Mouse (Mus musculus) layer of hippocampus, adult 11-12 months (tissue): Measurements from ENCODE around the gene Spsb2.
A peak's percentile ranks its signal among the peaks of the same experiment; 100 is the strongest.
"Not testable (repeated sequence)": the region's sequence is repeated elsewhere in the genome, so short reads cannot be mapped to it uniquely, and the experiment has no call there.

Source experiments
- DNase-seq: peaks from one replicate; pipeline ENCODE4 v3.0.0; 2022; ENCODE audit warnings: low spot score

The Spsb2 gene

GRCm38 (mm10) chr6:124808358-124809012 lies at the start of gene Spsb2:
Spsb2 (plus strand) TSS chr6:124808661.
- peak; percentile 56 for DNase-seq

DNA sequence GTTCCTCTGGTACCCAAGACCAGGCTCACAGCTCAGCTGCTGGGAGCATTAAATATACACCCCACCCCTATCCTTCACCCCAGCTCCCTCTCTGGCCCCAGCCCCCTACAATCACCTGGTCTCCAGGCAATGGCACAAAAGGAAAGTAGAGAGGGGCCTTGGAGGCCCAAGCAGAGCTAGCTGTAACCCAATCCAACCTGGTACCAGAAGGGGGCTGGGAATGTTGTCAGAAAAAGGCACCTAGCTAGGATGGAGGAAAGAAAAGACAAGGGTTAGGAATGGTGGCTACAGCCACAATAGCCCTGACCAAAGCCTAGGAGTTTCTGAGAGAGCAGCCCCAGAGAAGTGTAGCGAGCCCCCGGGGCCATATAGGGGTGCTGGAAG lies 49.6 kb upstream of the Spsb2 start:
- DNase-seq = no peak

GRCm38 (mm10) chr6:124759259-124759658 lies 49.2 kb upstream of the Spsb2 start:
- peak; percentile 89 for DNase-seq

GRCm38 (mm10) chr6:124765951-124766350 lies 42.5 kb upstream of the Spsb2 start:
- no peak for DNase-seq

DNA sequence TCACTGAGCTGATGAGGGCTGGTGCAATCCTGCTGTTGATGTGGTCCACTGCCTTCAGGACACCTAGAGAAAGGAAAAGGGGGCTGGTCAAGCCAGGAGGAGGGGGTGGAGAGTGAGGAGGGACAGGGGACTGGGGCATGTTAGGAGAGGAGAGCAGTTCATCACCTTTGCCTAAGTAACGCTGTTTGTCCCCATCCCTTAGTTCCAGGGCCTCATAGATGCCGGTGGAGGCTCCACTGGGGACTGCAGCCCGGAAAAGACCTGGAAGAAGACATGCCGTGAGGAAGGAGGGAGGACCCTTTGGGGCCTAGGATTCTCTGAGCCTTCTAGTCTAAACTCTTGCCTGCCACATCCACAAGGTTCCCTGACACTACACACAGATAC lies 40.9 kb upstream of the Spsb2 start:
- DNase-seq = no peak

DNA sequence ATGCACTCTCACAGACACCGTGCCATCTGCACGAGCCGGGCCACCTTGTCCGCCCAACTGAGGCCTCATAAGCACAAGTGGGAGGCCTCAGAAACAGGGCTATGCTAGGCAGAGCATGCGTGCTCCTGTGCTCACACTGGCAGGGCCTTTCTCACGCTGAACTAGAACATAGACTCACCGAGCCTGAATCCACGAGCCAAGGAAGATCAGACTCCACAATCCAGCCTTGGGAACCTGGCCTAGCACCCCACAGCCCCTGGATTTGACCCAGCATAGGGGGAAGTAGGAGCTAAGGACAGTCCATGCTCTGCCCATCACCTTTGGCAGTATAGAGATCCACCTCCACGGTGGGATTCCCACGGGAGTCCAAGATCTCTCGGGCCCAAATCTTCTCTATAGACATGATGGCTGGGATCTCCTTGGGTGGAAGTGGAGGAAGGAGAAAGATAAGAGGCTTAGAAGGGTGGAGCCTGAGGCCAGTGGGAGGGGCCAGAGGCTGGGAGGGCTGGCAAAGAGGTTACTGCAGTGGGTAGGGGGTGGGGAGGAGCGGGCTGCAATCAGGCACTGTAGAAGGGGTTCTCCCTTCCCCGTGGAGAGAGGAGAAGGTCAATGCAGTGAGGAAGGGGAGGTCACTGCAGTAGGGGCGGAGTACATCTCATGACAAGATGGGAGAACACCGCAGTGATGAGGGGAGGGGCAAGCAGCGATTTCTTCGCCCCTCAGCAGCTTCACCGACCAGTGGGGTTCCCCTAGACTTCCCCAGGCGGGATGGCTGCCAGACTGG lies 40.3 kb upstream of the Spsb2 start:
- no peak for DNase-seq

DNA sequence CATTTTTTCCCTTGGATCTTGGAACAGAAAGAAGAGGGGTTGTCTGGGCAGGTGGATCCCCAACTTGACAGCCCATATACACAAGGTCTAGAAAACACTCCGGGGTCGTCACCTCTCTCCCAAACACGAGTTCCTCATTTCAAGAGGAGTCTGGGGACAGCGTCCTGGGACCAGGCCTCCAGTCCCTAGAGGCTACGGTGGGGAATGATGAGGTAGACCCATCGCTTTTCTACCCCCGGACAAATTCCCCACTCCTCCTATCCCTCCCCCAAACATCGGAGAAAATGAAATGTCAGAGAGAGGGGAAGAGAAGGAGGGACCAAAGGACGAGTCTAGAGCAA lies 39.8 kb upstream of the Spsb2 start:
- no peak for DNase-seq

- peak; percentile 80 for DNase-seq
Measured at GRCm38 (mm10) chr6:124769101-124769765, 39.2 kb upstream of the Spsb2 start, which contains the start of gene Eno2. Eno2 (minus strand) TSS chr6:124769673.

GRCm38 (mm10) chr6:124770013-124770412 lies 38.4 kb upstream of the Spsb2 start:
- DNase-seq = no peak

- no peak for DNase-seq
Measured at GRCm38 (mm10) chr6:124770511-124770910, 38.0 kb upstream of the Spsb2 start.

DNA sequence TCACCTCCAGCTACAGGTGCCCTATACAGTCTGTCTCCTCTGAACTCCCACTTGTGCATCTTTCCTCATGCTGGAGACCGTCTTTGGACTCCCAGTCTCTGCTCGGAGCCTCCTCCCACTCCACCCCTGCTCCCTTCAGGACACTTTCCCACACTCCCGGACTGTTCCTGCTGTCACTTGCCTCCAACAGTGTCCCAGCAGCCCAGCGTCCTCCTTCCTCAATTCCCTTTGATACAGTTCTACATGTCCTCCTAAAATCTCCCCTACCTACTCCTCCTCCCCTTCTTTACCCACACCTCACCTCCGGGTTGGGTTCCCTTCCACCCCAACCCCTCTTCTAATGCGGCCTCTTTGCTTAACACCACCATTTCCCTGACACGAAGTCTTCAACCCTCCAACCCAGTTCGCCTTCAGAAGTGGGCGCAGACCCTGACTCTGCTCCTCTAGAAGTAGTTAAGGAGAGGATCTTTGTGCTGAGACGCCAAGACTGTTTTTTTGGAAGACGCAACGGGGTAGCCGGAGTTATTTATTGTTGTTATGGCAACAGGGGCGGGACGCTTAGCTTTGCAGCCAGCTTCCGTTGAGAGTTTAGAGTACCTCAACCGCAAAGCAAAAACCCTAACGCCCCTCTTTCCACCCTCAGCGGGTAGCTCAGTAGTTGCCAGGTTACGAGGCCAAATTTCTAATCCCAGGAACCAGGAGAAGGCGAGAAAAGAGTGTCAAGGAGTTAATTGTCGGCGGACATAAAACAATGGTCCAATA lies 29.1 kb upstream of the Spsb2 start, which contains the start of gene Lrrc23:
Gene Lrrc23 (minus strand): TSS at position 506 of the 762 bp plus-strand sequence.
- DNase-seq = no peak

GRCm38 (mm10) chr6:124779984-124780416 lies 28.5 kb upstream of the Spsb2 start:
- DNase-seq = no peak

DNA sequence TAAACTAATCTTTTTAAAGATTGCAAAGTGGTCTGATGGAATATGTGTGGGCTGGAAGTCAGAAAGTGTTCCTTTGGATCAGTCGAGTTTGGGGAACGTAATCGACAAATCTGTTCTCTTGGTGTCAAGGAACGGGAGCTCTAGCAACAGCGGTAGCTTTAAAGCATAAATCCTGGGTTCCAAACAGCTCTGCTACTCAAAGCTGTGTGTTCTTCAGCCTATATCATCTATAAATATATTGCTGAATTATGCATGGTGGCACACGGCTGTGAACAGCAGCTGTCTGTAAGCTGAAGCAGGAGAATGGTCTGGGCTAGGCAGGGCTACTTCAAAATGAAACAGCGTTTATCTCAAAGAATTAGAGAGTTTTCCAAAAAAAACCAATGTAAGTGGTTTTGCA lies 27.5 kb upstream of the Spsb2 start:
- no peak for DNase-seq

DNA sequence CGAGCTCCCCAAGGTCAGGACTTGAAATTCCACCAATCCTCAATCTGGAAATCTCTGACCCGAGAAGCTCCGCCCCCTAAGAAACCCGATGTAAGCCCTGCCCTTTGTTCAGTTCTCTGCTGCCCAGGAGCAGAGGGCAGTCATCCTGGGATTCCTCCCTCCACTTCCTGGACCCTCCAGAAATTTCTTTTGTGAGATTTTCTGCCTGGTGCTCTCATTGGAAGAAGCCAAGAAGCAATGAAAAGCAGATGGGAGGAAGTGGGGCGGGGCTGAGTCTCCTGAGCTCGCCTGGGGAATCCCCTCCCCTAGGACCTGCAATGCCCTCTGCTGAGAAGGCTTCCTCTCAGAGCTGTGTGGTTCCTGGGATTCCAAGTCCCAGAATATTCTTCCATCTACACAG lies 26.0 kb upstream of the Spsb2 start:
- DNase-seq = no peak

DNA sequence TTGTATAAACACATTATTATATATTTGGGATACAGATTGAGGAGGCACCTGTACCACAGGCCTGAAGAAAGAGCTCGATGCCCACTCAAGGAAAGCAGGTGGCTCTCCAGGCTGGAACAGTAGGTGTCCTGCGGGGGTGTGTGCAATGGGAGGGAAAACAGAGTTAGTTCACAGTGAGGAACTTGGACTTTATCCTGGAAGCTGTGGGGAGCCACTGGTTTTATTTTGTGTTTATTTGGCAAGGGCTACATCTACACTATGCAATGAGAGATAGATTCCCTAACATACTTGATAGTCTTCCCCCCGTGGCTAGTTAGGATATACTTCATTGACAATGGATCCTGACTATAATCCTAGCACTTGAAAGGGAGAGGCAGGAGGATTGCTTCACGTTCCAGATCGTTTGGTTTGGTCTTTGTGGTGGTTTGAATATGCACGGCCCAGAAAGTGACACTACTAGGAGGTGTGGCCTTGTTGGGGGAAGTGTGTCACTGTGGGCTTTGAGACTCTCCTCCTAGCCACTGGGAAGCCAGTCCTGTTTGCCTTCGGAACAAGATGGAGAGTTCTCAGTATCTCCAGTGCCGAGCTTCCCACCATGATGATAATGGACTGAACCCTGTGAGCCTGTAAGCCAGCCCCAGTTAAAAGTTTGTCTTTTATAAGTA lies 21.6 kb upstream of the Spsb2 start:
- DNase-seq = no peak

DNA sequence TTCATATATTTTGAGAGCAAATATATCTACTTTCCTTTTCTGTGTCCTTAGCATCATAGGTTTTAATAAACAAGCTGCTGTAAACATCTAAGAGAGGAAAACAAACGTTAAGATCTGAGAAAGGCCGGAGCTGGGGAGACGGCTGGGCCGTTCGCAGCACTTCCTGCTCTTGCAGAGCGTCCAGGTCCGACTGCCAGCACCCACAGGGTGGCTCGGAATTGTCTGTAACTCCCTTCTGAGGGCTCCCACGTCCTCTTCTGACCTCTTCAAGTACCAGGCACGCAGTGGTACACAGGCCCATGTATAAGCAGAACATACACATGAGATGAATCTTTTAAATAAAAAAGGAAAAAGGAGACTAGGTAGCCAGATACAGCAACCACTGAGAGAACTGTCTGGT lies 20.7 kb upstream of the Spsb2 start:
- no peak for DNase-seq

GRCm38 (mm10) chr6:124789519-124789918 lies 18.9 kb upstream of the Spsb2 start:
- DNase-seq = no peak

- no peak for DNase-seq
Measured at GRCm38 (mm10) chr6:124790121-124790520, 18.3 kb upstream of the Spsb2 start.

- no peak for DNase-seq
Measured at GRCm38 (mm10) chr6:124791911-124792310, 16.6 kb upstream of the Spsb2 start.

DNA sequence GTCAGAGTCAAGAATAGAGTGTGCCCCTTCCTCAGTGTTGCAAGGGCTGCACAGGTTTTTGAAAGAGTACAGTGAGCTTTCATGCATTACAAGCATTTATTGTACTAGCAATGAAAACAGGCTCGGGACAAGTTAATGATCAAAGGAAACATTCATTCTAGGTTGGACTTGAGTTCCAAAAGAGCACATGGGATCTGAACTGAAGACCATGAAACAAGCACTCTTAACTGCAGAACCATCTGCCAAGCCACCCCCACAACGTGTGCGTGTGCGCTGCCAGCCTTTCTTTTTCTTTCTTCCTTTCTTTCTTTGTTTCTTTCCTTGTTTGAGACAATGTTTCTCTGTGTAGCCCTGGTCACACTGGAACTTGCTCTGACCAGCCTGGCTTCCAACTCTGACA lies 12.7 kb upstream of the Spsb2 start:
- no peak for DNase-seq

- no peak for DNase-seq
Measured at GRCm38 (mm10) chr6:124796200-124796599, 12.3 kb upstream of the Spsb2 start.

DNA sequence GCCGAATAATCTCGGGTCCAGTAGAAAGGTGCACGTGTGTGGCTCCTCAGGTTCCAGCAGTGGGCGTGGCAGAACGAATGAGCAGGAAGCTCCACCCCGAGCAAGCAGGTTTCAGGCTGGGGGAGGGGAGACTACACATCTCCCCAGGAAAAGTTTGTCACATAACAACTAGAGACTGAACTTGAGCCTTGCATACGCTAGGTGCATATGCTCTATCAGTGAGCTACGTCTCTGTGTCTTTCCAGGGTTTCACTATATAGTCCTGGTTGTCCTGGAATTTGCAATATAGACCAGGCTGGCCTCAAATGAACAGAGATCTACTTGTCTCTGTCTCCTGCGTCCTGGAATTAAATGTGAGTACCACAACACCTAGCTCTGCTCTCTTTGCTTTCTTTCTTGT lies 6.1 kb upstream of the Spsb2 start:
- DNase-seq = not testable (repeated sequence)
